Mouse (Mus musculus): ENCODE measurements around the gene Gm6871. TPM values are rescaled to one million over a fixed set of nuclear protein-coding genes. Genes with fewer than 3 reads are reported as not detected.
"Not testable (repeated sequence)": the region's sequence is repeated elsewhere in the genome, so short reads cannot be mapped to it uniquely, and the experiment has no call there.

Gm6871 gene
- polyA plus RNA-seq, 1 experiment from 2014 or later, result not detected

DNA sequence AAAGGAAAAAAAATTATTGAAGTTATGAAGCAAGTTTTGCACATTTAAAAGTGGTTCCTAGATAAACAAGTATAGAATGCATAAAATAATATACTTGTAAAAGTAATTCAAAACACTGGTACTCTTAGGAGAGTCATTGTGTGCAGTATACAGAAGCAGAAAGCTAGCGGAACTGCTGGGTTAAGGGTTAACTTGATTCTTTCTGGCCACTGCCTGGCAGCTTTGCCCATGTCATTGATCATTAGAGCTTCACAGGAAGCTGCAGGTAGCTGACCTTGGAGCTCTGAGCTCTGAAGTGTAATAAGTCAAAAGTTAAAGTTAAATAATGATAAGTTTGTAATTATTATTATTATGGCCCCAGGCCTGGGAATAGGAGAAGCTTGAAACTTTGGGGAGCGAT, 4.5 kb upstream of the Gm6871 start:
- Histone ChIP-seq H3K9me3 (ENCODE audit: control insufficient read depth, low read length) (no peaks in the 10 kb centered on the region), H3K36me3 (ENCODE audit: control insufficient read depth, insufficient read depth, low read length) (no peaks in the 10 kb centered on the region), H3K27me3 (replicated peaks; ENCODE audit: control insufficient read depth, insufficient read depth, low read length) (no peaks in the 10 kb centered on the region), H3K9ac (ENCODE audit: low read depth, low read length) (no peak overlapping the region), H3K4me2 (no peak overlapping the region), H3K27ac (ENCODE audit: low read depth, low read length) (no peak overlapping the region), H3K4me3 (ENCODE audit: low read depth, low read length) (no peak overlapping the region), H3K4me1 (replicated peaks; ENCODE audit: control insufficient read depth, insufficient read depth, low read length) (no peaks in the 10 kb centered on the region)
- DNase-seq (ENCODE audit: low spot score) (no peak), ATAC-seq (replicated peaks; ENCODE audit: low FRiP score) (no peak)
- WGBS, result 85% methylated on average over 2 of the region's 2 CpGs

DNA sequence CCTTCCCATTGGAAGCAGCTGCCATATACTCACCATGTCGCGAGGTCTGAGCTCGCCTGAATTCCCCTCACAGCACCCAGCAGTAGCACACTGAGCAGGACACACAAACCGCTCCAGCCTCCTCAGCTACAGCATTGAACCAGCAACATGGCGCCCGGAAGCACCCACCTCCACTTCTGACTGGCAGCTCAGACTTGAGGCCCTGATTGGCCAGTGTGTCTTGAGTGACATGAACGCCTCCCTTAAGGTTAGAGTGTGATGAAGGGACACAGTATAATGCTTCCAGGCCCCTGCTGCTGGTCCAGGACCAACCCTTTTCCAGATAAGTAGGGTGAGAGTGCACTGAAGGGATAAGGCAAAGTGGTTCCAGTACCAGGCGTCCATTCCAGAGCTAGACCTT, 12.8 kb downstream of the Gm6871 start:
- no peak overlapping the region for H3K9ac ChIP-seq (ENCODE audit: low read depth, low read length)
- DNase-seq (ENCODE audit: low spot score) (no peak), ATAC-seq (replicated peaks; ENCODE audit: low FRiP score) (no peak)
- H3K9me3 ChIP-seq (ENCODE audit: control insufficient read depth, low read length), result 0 out of 2 replicates have a peak, but pooled peaks cover 2% of the 10 kb centered on the region
- H3K4me2 ChIP-seq, result no peak overlapping the region
- H3K4me3 ChIP-seq (ENCODE audit: low read depth, low read length), result no peak overlapping the region
- no peaks in the 10 kb centered on the region for H3K4me1 ChIP-seq (replicated peaks; ENCODE audit: control insufficient read depth, insufficient read depth, low read length)
- H3K36me3 ChIP-seq (ENCODE audit: control insufficient read depth, insufficient read depth, low read length), result no peaks in the 10 kb centered on the region
- no peak overlapping the region for H3K27ac ChIP-seq (ENCODE audit: low read depth, low read length)
- no peaks in the 10 kb centered on the region for H3K27me3 ChIP-seq (replicated peaks; ENCODE audit: control insufficient read depth, insufficient read depth, low read length)
- WGBS, result 65% methylated on average over 8 of the region's 8 CpGs

DNA sequence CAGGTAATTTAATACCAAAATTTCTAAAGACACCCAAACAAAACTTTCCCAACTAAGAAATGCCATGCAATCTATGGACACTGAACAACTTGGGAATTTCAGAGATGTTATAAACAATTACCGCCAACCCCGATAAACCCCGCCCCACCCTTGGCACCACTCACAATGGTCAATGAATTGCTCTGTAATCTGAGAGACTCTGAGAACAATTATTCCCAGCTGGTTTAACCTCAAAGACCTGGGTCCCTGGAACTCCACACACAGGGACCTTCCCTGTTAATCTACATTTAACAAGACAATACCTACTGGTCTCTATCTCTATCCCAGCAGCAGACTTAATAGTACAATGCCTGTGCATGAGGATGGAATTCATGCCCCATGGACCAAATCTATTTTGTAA, 60.8 kb downstream of the Gm6871 start:
- Histone ChIP-seq H3K9me3 (ENCODE audit: control insufficient read depth, low read length) (peaks cover 2% of the 10 kb centered on the region; the same call in 1 of the 2 replicates), H3K4me3 (ENCODE audit: low read depth, low read length) (no peak overlapping the region), H3K9ac (ENCODE audit: low read depth, low read length) (no peak overlapping the region), H3K36me3 (ENCODE audit: control insufficient read depth, insufficient read depth, low read length) (no peaks in the 10 kb centered on the region), H3K4me1 (replicated peaks; ENCODE audit: control insufficient read depth, insufficient read depth, low read length) (no peaks in the 10 kb centered on the region), H3K27ac (ENCODE audit: low read depth, low read length) (no peak overlapping the region), H3K4me2 (no peak overlapping the region), H3K27me3 (replicated peaks; ENCODE audit: control insufficient read depth, insufficient read depth, low read length) (no peaks in the 10 kb centered on the region)
- no peak for ATAC-seq (replicated peaks; ENCODE audit: low FRiP score)
- WGBS, result 70% methylated on average over 3 of the region's 3 CpGs
- no peak for DNase-seq (ENCODE audit: low spot score)

DNA sequence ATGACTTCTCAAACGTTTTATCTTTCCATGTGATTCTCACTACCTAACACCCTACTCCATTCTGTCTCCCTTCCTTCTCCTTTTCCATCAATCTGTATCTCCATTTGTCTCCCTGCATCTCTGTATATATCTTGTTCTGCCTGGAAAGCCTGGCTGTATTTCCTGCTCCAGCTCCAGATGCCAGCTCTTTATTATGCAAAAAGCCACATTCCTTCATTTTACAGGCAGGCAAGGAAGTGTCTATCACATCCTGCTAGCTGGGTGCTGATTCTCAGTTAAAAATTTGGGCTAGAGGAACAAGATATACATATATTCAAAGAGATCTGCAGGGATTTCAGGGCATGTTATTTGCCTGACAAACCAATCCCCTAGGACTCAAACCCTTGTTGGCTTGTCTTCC, 61.3 kb downstream of the Gm6871 start:
- H3K36me3 ChIP-seq (ENCODE audit: control insufficient read depth, insufficient read depth, low read length), result no peaks in the 10 kb centered on the region
- WGBS, result 17% methylated on average over 1 of the region's 1 CpGs
- no peak overlapping the region for H3K27ac ChIP-seq (ENCODE audit: low read depth, low read length)
- ATAC-seq (replicated peaks; ENCODE audit: low FRiP score) (no peak), DNase-seq (ENCODE audit: low spot score) (no peak)
- H3K4me1 ChIP-seq (replicated peaks; ENCODE audit: control insufficient read depth, insufficient read depth, low read length), result no peaks in the 10 kb centered on the region
- no peak overlapping the region for H3K4me2 ChIP-seq
- H3K27me3 ChIP-seq (replicated peaks; ENCODE audit: control insufficient read depth, insufficient read depth, low read length), result no peaks in the 10 kb centered on the region
- H3K9ac ChIP-seq (ENCODE audit: low read depth, low read length), result no peak overlapping the region
- peaks cover 2% of the 10 kb centered on the region; the same call in 1 of the 2 replicates for H3K9me3 ChIP-seq (ENCODE audit: control insufficient read depth, low read length)
- no peak overlapping the region for H3K4me3 ChIP-seq (ENCODE audit: low read depth, low read length)

DNA sequence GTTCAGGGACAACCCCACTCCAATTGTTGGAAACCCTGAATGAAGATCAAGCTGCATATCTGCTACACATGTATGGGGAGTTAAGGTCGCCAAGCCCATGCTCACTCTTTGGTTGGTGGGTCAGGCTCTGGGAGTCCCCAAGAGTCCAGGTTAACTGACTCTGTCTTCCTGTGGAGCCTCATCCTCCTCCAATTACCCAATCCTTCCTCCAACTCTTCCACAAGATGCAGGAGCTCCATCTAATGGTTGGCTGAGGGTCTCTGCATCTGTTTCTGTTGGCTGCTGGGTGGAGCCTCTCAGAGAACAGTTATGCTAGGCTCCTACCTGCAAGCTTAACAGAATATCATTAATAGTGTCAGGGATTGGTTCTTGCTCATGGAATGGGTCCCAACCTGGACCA, 71.1 kb downstream of the Gm6871 start:
- Histone ChIP-seq H3K4me1 (replicated peaks; ENCODE audit: control insufficient read depth, insufficient read depth, low read length) (no peaks in the 10 kb centered on the region), H3K9ac (ENCODE audit: low read depth, low read length) (no peak overlapping the region), H3K36me3 (ENCODE audit: control insufficient read depth, insufficient read depth, low read length) (no peaks in the 10 kb centered on the region), H3K27ac (ENCODE audit: low read depth, low read length) (no peak overlapping the region), H3K4me2 (no peak overlapping the region), H3K27me3 (replicated peaks; ENCODE audit: control insufficient read depth, insufficient read depth, low read length) (no peaks in the 10 kb centered on the region), H3K4me3 (ENCODE audit: low read depth, low read length) (no peak overlapping the region), H3K9me3 (ENCODE audit: control insufficient read depth, low read length) (no peaks in the 10 kb centered on the region)
- WGBS, result 25% methylated on average over 1 of the region's 1 CpGs
- DNase-seq (ENCODE audit: low spot score) (no peak), ATAC-seq (replicated peaks; ENCODE audit: low FRiP score) (no peak)

DNA sequence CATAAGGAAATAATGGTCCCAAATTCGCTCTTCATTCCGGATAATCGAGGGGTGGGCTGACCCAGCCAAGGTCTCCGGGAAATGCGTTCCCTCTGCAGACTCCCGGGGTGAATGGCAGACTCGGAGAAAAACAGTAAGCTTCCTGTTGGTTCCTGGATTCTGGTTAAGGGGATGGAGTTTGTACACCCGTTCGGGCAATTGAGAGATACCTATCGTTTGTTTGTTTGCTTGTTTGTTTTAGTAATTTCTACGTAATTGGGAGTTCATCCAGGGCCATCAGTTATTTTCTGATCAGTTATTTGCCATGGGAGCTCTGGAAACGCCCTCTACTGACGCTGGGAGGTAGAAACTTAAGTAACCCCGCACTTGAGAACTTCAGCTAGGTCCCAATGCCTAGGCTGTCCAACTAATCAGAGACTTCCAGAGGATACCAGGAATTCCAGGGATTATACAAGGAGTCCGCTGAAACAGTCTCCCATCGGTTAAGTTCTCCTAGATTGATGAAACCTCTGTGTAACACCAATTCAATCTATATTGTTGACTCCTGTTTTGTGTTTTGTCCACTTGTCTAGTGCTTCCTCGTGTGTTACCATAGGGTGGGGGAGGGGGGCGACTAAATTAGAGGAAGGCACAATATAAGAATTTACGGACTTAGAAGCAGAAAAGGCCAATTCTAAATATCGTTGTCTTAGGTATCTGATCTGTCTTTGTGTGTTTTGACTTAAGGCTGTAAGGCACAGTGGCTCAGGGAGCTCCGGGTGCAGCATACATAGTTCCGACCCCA, 73.1 kb downstream of the Gm6871 start:
- Histone ChIP-seq H3K27me3 (replicated peaks; ENCODE audit: control insufficient read depth, insufficient read depth, low read length) (no peaks in the 10 kb centered on the region), H3K9ac (ENCODE audit: low read depth, low read length) (peak overlapping the region; percentile 68; the same call in 1 of the 2 replicates), H3K36me3 (ENCODE audit: control insufficient read depth, insufficient read depth, low read length) (no peaks in the 10 kb centered on the region; the same call in 1 of the 2 replicates), H3K4me3 (ENCODE audit: low read depth, low read length) (peak overlapping the region; percentile 59), H3K4me2 (peak overlapping the region; percentile 92), H3K4me1 (replicated peaks; ENCODE audit: control insufficient read depth, insufficient read depth, low read length) (no peaks in the 10 kb centered on the region), H3K27ac (ENCODE audit: low read depth, low read length) (no peak overlapping the region), H3K9me3 (ENCODE audit: control insufficient read depth, low read length) (no peaks in the 10 kb centered on the region)
- 14% methylated on average over 22 of the region's 22 CpGs for WGBS
- peak; percentile 35 for DNase-seq (ENCODE audit: low spot score)
- ATAC-seq (replicated peaks; ENCODE audit: low FRiP score), result no peak; the same call in 1 of the 2 replicates

DNA sequence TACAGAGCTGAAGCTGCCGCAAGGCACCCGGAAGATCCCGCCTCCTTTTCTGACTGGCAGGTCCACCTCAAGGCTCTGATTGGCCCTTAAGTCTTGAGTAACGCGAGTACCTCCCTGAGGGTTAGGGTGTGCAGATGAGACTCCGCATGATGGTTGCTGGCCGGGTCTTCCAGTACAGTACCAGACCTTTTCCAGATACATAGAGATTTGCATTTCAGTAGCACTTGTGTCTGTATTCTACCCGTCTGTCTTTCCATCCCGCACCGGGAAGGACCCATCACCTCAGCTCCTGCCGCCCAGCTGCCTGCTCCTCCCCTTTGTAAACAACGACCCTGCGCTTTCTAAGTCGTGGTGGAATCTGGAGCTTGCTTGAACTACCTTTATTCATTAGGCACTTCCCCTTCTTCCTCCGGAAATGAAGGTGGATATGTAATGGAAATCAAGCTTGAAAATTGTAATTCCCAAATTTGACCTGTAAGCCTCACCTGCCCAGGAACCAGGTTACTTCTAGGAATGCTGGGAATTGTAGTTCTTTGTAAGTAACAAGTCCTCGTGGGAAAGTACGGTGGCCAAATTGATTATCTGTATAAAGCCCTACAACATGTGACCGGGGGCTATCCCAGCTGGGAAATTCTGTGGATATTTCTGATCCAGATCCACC, 73.9 kb downstream of the Gm6871 start, which contains the start of the genes Gm20449 and AW146154:
Gm20449 (minus strand) TSS at position 29 of the 661 bp plus-strand sequence.
AW146154 (minus strand) TSS at position 502 of the 661 bp plus-strand sequence.
- H3K27me3 ChIP-seq (replicated peaks; ENCODE audit: control insufficient read depth, insufficient read depth, low read length), result no peaks in the 10 kb centered on the region
- WGBS, result under 1% methylated on average over 18 of the region's 18 CpGs
- H3K4me3 ChIP-seq (ENCODE audit: low read depth, low read length), result peak within 1 kb of the TSS; percentile 59
- H3K9ac ChIP-seq (ENCODE audit: low read depth, low read length), result peak within 1 kb of the TSS; percentile 68
- ATAC-seq (replicated peaks; ENCODE audit: low FRiP score) (peak; percentile 97), DNase-seq (ENCODE audit: low spot score) (peak; percentile 77)
- no peaks in the 10 kb centered on the region for H3K9me3 ChIP-seq (ENCODE audit: control insufficient read depth, low read length)
- peak within 1 kb of the TSS; percentile 3; the same call in 1 of the 2 replicates for H3K27ac ChIP-seq (ENCODE audit: low read depth, low read length)
- H3K4me2 ChIP-seq, result peak within 1 kb of the TSS; percentile 92
- H3K36me3 ChIP-seq (ENCODE audit: control insufficient read depth, insufficient read depth, low read length), result no peaks in the 10 kb centered on the region; the same call in 1 of the 2 replicates
- no peaks in the 10 kb centered on the region for H3K4me1 ChIP-seq (replicated peaks; ENCODE audit: control insufficient read depth, insufficient read depth, low read length)

DNA sequence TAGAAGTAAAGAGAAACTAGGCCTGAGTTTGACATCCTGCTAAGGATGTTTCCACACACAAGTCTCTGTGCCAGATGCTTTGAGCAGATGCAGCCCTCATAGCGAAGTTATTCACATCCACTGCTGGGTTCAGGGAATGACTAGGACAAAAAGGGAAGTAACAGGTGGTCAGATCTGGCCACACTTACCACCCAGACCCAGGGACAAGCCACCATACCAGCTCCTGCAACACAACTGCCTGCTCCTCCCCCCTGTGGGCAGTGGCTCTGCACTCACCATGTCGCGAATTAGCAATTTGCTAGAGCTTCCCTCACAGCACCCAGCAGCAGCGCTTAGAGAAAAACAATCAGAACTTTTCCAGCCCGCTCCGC, 74.5 kb downstream of the Gm6871 start:
- H3K27me3 ChIP-seq (replicated peaks; ENCODE audit: control insufficient read depth, insufficient read depth, low read length), result not testable (repeated sequence)
- ATAC-seq (replicated peaks; ENCODE audit: low FRiP score), result peak; percentile 66

More for the DNA sequence above, 74.5 kb downstream of the Gm6871 start:
- H3K36me3 ChIP-seq (ENCODE audit: control insufficient read depth, insufficient read depth, low read length); H3K9me3 ChIP-seq (ENCODE audit: control insufficient read depth, low read length); H3K4me1 ChIP-seq (replicated peaks; ENCODE audit: control insufficient read depth, insufficient read depth, low read length); DNase-seq (ENCODE audit: low spot score): not testable (repeated sequence)
- Histone ChIP-seq H3K9ac (ENCODE audit: low read depth, low read length) (peak overlapping the region; percentile 68), H3K4me2 (peak overlapping the region; percentile 92), H3K27ac (ENCODE audit: low read depth, low read length) (0 out of 2 replicates have a peak overlapping the region, but pooled peaks have one; percentile 3), H3K4me3 (ENCODE audit: low read depth, low read length) (peak overlapping the region; percentile 59)
- WGBS, result 0% methylated on average over 6 of the region's 6 CpGs

All from liver, embryonic 11.5 days (tissue).